Mouse (Mus musculus): ENCODE measurements at regions not wholly inside any gene's neighbourhood (a gene's known extent, or its start where the extent isn't known, plus 50 kb on each side); places are given as distances from the start of the nearest gene placed in this dataset.

DNA sequence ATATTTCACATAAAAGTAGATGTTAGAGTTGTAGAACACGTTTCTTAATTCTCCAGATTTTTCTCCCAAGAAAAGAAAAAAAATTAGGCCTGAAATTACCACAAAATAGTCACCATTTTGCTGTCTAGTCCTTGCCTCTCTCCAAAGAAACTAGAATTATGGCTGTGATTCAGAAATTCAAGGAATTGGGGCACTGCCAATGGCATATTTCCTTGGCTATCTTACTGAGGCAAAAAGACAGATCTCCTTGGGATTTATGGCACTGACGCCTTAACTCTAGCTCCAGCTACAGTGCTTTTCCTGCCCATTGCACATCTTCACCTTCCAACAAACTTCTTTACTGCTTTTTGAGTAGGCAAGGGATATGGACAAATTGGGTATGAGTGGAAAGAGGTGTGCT, 336.3 kb upstream of the Slc24a2 start:
- in situ Hi-C loops (cut with MboI; ENCODE audit: low sequenced_read_pairs in 2 of 2, unreplicated experiment in 2 of 2): no loop called here
- no peaks in the 10 kb centered on the region for H3K4me1 ChIP-seq (ENCODE audit: control insufficient read depth in 2 of 2, insufficient read depth in 2 of 2, low read length in 2 of 2, poor library complexity in 1 of 2)

DNA sequence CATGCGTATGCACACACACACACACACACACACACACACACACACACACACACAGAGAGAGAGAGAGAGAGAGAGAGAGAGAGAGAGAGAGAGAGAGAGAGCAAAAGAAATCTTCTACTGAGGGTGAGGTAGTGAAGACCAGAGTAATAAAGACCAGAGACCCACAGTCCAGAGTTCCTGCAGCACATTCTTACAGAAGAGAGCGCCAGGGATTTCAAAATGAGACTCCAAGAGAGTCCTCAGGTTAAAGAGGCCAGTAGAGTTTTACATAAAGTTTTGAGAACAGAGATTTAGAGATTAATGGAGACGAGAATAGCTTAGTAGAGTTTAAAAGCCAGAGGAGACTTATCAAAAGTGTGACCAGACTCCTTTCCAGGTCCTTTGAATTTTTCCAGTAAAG, 324.6 kb upstream of the Slc24a2 start:
- H3K9me3 ChIP-seq (ENCODE audit: control insufficient read depth, insufficient read depth, low read depth, low read length): no peaks in the 10 kb centered on the region
- in situ Hi-C loops (cut with MboI; ENCODE audit: low sequenced_read_pairs in 2 of 2, unreplicated experiment in 2 of 2): no loop called here
- H3K9ac ChIP-seq (ENCODE audit: insufficient read depth, low read depth, low read length, poor library complexity, severe bottlenecking): no peak overlapping the region
- no peak overlapping the region for H3K27ac ChIP-seq (ENCODE audit: insufficient read depth, low read depth, low read length, poor library complexity, severe bottlenecking)
- DNase-seq (ENCODE audit: low read depth, low spot score): no peak
- H3K4me3 ChIP-seq (ENCODE audit: insufficient read depth in 1 of 2, low read depth in 1 of 2, low read length in 2 of 2, poor library complexity in 1 of 2, severe bottlenecking in 1 of 2): no peak overlapping the region
- no peaks in the 10 kb centered on the region for H3K4me1 ChIP-seq (ENCODE audit: control insufficient read depth in 2 of 2, insufficient read depth in 2 of 2, low read length in 2 of 2, poor library complexity in 1 of 2)
- TF ChIP-seq HCFC1 (IDR thresholded peaks at IDR 0.05; ENCODE audit: borderline replicate concordance, insufficient read depth, low read length): no peak
- no peak for TF ChIP-seq ZC3H11A (IDR thresholded peaks at IDR 0.05; ENCODE audit: borderline replicate concordance, low read depth, low read length)
- no peak for TF ChIP-seq CHD2 (IDR thresholded peaks at IDR 0.05; ENCODE audit: low read depth, low read length)
- TF ChIP-seq ZNF384 (IDR thresholded peaks at IDR 0.05; ENCODE audit: low read depth, low read length): no peak
- no peak for TF ChIP-seq MAFK (IDR thresholded peaks at IDR 0.05; ENCODE audit: insufficient read depth, low read depth, low read length)
- no peaks in the 10 kb centered on the region for H3K36me3 ChIP-seq (ENCODE audit: control insufficient read depth, insufficient read depth, low read length, poor library complexity, severe bottlenecking)

More for the DNA sequence above, 336.3 kb upstream of the Slc24a2 start:
- Histone ChIP-seq H3K4me3 (ENCODE audit: insufficient read depth in 1 of 2, low read depth in 1 of 2, low read length in 2 of 2, poor library complexity in 1 of 2, severe bottlenecking in 1 of 2) (no peak overlapping the region), H3K9ac (ENCODE audit: insufficient read depth, low read depth, low read length, poor library complexity, severe bottlenecking) (no peak overlapping the region), H3K27ac (ENCODE audit: insufficient read depth, low read depth, low read length, poor library complexity, severe bottlenecking) (no peak overlapping the region), H3K36me3 (ENCODE audit: control insufficient read depth, insufficient read depth, low read length, poor library complexity, severe bottlenecking) (no peaks in the 10 kb centered on the region), H3K9me3 (ENCODE audit: control insufficient read depth, insufficient read depth, low read depth, low read length) (no peaks in the 10 kb centered on the region)
- no peak for TF ChIP-seq MAFK (IDR thresholded peaks at IDR 0.05; ENCODE audit: insufficient read depth, low read depth, low read length)
- DNase-seq (ENCODE audit: low read depth, low spot score): no peak
